Mouse (Mus musculus) heart, embryonic 14.5 days (tissue): ENCODE data around the gene Snd1. TPM values are rescaled to one million over a fixed set of nuclear protein-coding genes. Genes with fewer than 3 reads are reported as not detected.
"Not testable (repeated sequence)": the region's sequence is repeated elsewhere in the genome, so short reads cannot be mapped to it uniquely, and the experiment has no call there.

ENCODE experiments used
- ATAC-seq: fragments of 200-750 bp; cut with Nextera tagmentation; 2 replicates; pipeline ENCODE4 v1.8.0; 2017; ENCODE audit warnings: low read depth, moderate TSS enrichment; ENCODE audit not compliant: insufficient number of reproducible peaks, insufficient read depth, low FRiP score
- H3K27ac ChIP-seq, 2 experiments: fragments of 200-500 bp in 1 of 2; fragments of 300-500 bp in 1 of 2; sonication (generic) in 1 of 2; replicated peaks in 1 of 2; 2 replicates each; pipeline ENCODE4 v1.5.1; 2012 to 2014; ENCODE audit warnings: low read depth in 2 of 2, low read length in 2 of 2, control low read depth in 1 of 2, mild to moderate bottlenecking in 1 of 2, mixed read lengths in 1 of 2; ENCODE audit not compliant: control insufficient read depth in 1 of 2, insufficient read depth in 1 of 2
- H3K27me3 ChIP-seq: fragments of 300-500 bp; sonication (generic); 2 replicates; pipeline ENCODE4 v1.6.1; 2014; ENCODE audit warnings: mild to moderate bottlenecking, low read length, control low read depth; ENCODE audit not compliant: control insufficient read depth, insufficient read depth
- H3K36me3 ChIP-seq: fragments of 300-500 bp; sonication (generic); 2 replicates; pipeline ENCODE4 v1.6.1; 2014; ENCODE audit warnings: mild to moderate bottlenecking, control low read depth, low read length, mixed read lengths; ENCODE audit not compliant: control insufficient read depth, insufficient read depth
- H3K4me1 ChIP-seq, 2 experiments: fragments of 200-500 bp in 1 of 2; fragments of 300-500 bp in 1 of 2; sonication (generic) in 1 of 2; 2 replicates each; pipeline ENCODE4 v1.6.1; 2012 to 2014; ENCODE audit warnings: low read length in 2 of 2, control low read depth in 1 of 2, mixed read lengths in 1 of 2; ENCODE audit not compliant: control insufficient read depth in 2 of 2, insufficient read depth in 2 of 2
- H3K4me2 ChIP-seq: fragments of 300-500 bp; sonication (generic); 2 replicates; pipeline ENCODE4 v1.6.1; 2014; ENCODE audit warnings: mild to moderate bottlenecking, low read length
- H3K4me3 ChIP-seq, 2 experiments: fragments of 200-500 bp in 1 of 2; fragments of 300-500 bp in 1 of 2; sonication (generic) in 1 of 2; 2 replicates each; pipeline ENCODE4 v1.5.1; 2012 to 2014; ENCODE audit warnings: low read length in 2 of 2, mild to moderate bottlenecking in 2 of 2, control low read depth in 1 of 2, low read depth in 1 of 2, moderate library complexity in 1 of 2; ENCODE audit not compliant: control insufficient read depth in 1 of 2, insufficient read depth in 1 of 2
- H3K9ac ChIP-seq: fragments of 300-500 bp; sonication (generic); 2 replicates; pipeline ENCODE4 v1.6.1; 2014; ENCODE audit warnings: mild to moderate bottlenecking, low read length
- H3K9me3 ChIP-seq: fragments of 300-500 bp; sonication (generic); 2 replicates; pipeline ENCODE4 v1.6.1; 2016; ENCODE audit warnings: low read length, control low read depth; ENCODE audit not compliant: control insufficient read depth
- WGBS: fragments of 180-500 bp; shearing (Covaris S2); extraction: QIAGEN DNeasy Blood & Tissue Kit; methylation state at CpG from one replicate; pipeline ENCODE4 v1.1.7; 2014; 5-methylcytosine and 5-hydroxymethylcytosine counted together
- polyA plus RNA-seq: library from polyadenylated mRNA; unstranded; fragments of >200 nt; fragmentation: Nextera tagmentation; extraction: Ambion mirVana; gene quantifications from 2 replicates; pipeline ENCODE4 v1.2.1, GENCODE M21; 2014

The Snd1 gene
- polyA plus RNA-seq, 1 experiment from 2014 or later = 80.0 TPM

GRCm38 (mm10) chr6:28922371-28922770, 447.4 kb downstream of the Snd1 start:
- 89% methylated on average over 12 of the region's 12 CpGs for WGBS
- H3K4me2 ChIP-seq = no peak overlapping the region
- no peaks in the 10 kb centered on the region for H3K36me3 ChIP-seq
- no peak overlapping the region for H3K27ac ChIP-seq
- H3K27me3 ChIP-seq = no peaks in the 10 kb centered on the region
- no peak overlapping the region for H3K4me3 ChIP-seq
- no peak overlapping the region for H3K9ac ChIP-seq
- no peaks in the 10 kb centered on the region for H3K4me1 ChIP-seq
- H3K9me3 ChIP-seq = no peaks in the 10 kb centered on the region
- no peak for ATAC-seq

GRCm38 (mm10) chr6:28923091-28923824, 448.3 kb downstream of the Snd1 start:
- Histone ChIP-seq H3K9ac (no peak overlapping the region), H3K4me3 (no peak overlapping the region), H3K4me2 (no peak overlapping the region), H3K27me3 (no peaks in the 10 kb centered on the region), H3K36me3 (no peaks in the 10 kb centered on the region), H3K9me3 (no peaks in the 10 kb centered on the region), H3K4me1 (no peaks in the 10 kb centered on the region), H3K27ac (no peak overlapping the region)
- WGBS = 71% methylated on average over 11 of the region's 11 CpGs
- no peak for ATAC-seq

DNA sequence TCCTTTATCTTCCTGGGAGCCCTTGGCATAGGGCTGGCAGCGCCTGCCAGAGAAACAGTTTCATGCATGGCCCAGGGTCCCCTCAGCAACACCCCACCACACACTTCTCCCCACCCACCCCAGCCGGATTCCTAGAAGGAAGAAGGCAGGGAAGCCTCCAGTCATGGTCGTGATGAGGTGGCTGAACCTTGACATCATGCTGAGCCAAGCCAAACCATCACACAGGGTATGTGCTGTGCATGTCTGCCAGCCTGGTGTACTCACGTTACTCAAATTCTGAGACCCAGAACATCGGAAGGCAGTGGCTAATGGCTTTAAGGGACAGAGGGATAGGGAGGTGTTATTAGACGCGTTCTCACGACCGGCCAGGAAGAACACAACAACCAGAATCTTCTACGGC, 448.9 kb downstream of the Snd1 start:
- Histone ChIP-seq H3K9ac (no peak overlapping the region), H3K36me3 (no peaks in the 10 kb centered on the region), H3K9me3 (no peaks in the 10 kb centered on the region), H3K4me1 (no peaks in the 10 kb centered on the region), H3K27ac (no peak overlapping the region), H3K27me3 (no peaks in the 10 kb centered on the region), H3K4me3 (no peak overlapping the region), H3K4me2 (no peak overlapping the region)
- WGBS = 76% methylated on average over 10 of the region's 10 CpGs
- ATAC-seq = no peak

- not testable (repeated sequence) for H3K9me3 ChIP-seq, H3K9ac ChIP-seq, H3K4me3 ChIP-seq, H3K27me3 ChIP-seq, H3K36me3 ChIP-seq, H3K4me2 ChIP-seq, ATAC-seq, H3K27ac ChIP-seq
- peaks cover 9 to 12% of the 10 kb centered on the region in 2 experiments; a peak in 3 of 4 replicates for H3K4me1 ChIP-seq
- WGBS = 85% methylated on average over 8 of the region's 24 CpGs
These were observed 453.0 kb downstream of the Snd1 start for GRCm38 (mm10) chr6:28927987-28928386.

GRCm38 (mm10) chr6:28929169-28929803, 454.3 kb downstream of the Snd1 start:
- not testable (repeated sequence) for H3K4me2 ChIP-seq, H3K27ac ChIP-seq, H3K9me3 ChIP-seq, H3K27me3 ChIP-seq, H3K36me3 ChIP-seq, ATAC-seq, H3K9ac ChIP-seq, H3K4me3 ChIP-seq
- peaks cover 9 to 12% of the 10 kb centered on the region in 2 experiments; a peak in 3 of 4 replicates for H3K4me1 ChIP-seq
- 87% methylated on average over 19 of the region's 25 CpGs for WGBS

- Histone ChIP-seq H3K4me2 (peak overlapping the region; percentile 67), H3K27me3 (no peaks in the 10 kb centered on the region), H3K36me3 (no peaks in the 10 kb centered on the region), H3K9me3 (no peaks in the 10 kb centered on the region), H3K9ac (no peak overlapping the region), H3K4me3 (no peak overlapping the region), H3K27ac (no peak overlapping the region), H3K4me1 (peaks cover 9 to 12% of the 10 kb centered on the region in 2 experiments; a peak in 3 of 4 replicates)
- ATAC-seq = no peak
- WGBS = 41% methylated on average over 9 of the region's 9 CpGs
These were observed 456.3 kb downstream of the Snd1 start for GRCm38 (mm10) chr6:28931234-28931633.

DNA sequence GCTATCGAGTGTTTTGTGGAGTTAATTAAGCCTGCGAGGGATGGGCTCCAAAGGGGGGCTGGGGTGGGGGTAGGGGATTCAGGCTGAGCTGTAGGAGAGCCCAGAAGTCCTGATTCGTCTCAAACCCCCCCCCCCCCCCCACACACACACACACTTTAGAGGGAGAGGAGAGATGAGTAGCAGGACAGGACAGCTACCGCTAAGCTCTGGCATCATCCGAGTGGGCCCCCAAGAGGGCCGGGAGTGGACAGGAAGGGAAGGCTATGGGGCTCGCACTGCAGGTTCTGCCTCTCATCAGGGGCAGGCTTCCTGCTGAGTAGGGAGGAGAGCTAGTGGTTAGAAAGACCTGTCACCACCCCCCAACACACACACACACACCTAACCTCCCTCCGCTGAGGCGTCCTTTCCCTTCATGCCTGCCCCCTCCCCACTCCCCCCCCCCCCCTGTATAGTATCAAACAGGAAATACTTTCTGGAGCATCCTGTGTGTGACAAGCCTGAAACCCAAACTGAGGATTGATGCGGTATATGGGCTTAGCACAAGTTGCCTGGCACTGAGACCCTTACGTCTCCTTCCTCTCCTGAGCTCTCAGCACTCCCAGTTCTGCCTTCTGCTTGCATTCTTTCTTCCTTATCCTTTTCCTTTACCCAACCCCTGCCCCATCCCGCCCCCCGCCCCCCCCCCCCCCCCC, 456.8 kb downstream of the Snd1 start:
- no peak overlapping the region for H3K9ac ChIP-seq

More for the DNA sequence above, 456.8 kb downstream of the Snd1 start:
- peak overlapping the region in 1 of 2 experiments; percentile 27; a peak in 3 of 4 replicates for H3K4me3 ChIP-seq
- peak; percentile 31; the same call in 1 of the 2 replicates for ATAC-seq
- H3K4me2 ChIP-seq = peak overlapping the region; percentile 67
- H3K9me3 ChIP-seq = no peaks in the 10 kb centered on the region
- H3K36me3 ChIP-seq = no peaks in the 10 kb centered on the region
- 2% methylated on average over 11 of the region's 13 CpGs for WGBS
- peaks cover 9 to 12% of the 10 kb centered on the region in 2 experiments; a peak in 3 of 4 replicates for H3K4me1 ChIP-seq
- no peak overlapping the region for H3K27ac ChIP-seq
- H3K27me3 ChIP-seq = no peaks in the 10 kb centered on the region
